Mouse (Mus musculus) brain, embryonic 14.5 days (tissue): Measurements from ENCODE around the gene Nipa2. TPM values are rescaled to one million over a fixed set of nuclear protein-coding genes. Genes with fewer than 3 reads are reported as not detected.
A peak's percentile ranks its signal among the peaks of the same experiment; 100 is the strongest.

Experiments
- DNase-seq: peaks from one replicate; pipeline ENCODE4 v3.0.0-alpha.2; 2011; ENCODE audit warnings: low read depth
- CTCF ChIP-seq: fragments of 200-500 bp; IDR thresholded peaks from 2 replicates; pipeline ENCODE4 v1.5.1; 2012; ENCODE audit warnings: inconsistent platforms, mild to moderate bottlenecking, moderate library complexity, borderline replicate concordance; ENCODE audit not compliant: insufficient read depth, insufficient read length; ENCODE audit errors: extremely low read depth
- POLR2A ChIP-seq: fragments of 200-500 bp; IDR thresholded peaks from 2 replicates; pipeline ENCODE4 v1.6.1; 2012; ENCODE audit warnings: mild to moderate bottlenecking, inconsistent platforms, borderline replicate concordance; ENCODE audit not compliant: poor library complexity, insufficient read depth, insufficient read length, severe bottlenecking; ENCODE audit errors: extremely low read depth
- polyA plus RNA-seq: library from polyadenylated mRNA; depleted of rRNA; stranded (reverse); fragments of >200 nt; gene quantifications from 2 replicates; pipeline ENCODE4 v1.2.3, GENCODE M21; 2012; rRNA removed

The Nipa2 gene
- polyA plus RNA-seq, result 24.2 and 28.3 TPM in 2 replicates

GRCm38 (mm10) chr7:55962004-55962908 is at the start of gene Nipa2:
TSS of gene Nipa2 (minus strand) at chr7:55962476.
- DNase-seq, result peak; percentile 97
- peak; percentile 53; the same call in 1 of the 2 replicates for TF ChIP-seq POLR2A
- no peak for TF ChIP-seq CTCF

- TF ChIP-seq POLR2A (no peak), CTCF (no peak)
- DNase-seq, result no peak
These were observed 48.7 kb upstream of the Nipa2 start for GRCm38 (mm10) chr7:56011018-56011333.

GRCm38 (mm10) chr7:56010318-56011017 is 48.2 kb upstream of the Nipa2 start:
- TF ChIP-seq POLR2A (no peak), CTCF (no peak)
- no peak for DNase-seq

- TF ChIP-seq POLR2A, result no peak
These were observed 36.7 kb upstream of the Nipa2 start for GRCm38 (mm10) chr7:55998997-55999396.

GRCm38 (mm10) chr7:55995013-55995412 is 32.7 kb upstream of the Nipa2 start:
- TF ChIP-seq POLR2A, result no peak
- TF ChIP-seq CTCF, result no peak
- peak; percentile 61 for DNase-seq

More at GRCm38 (mm10) chr7:55998997-55999396, 36.7 kb upstream of the Nipa2 start:
- peak; percentile 38 for DNase-seq

- TF ChIP-seq POLR2A, result no peak
- no peak for TF ChIP-seq CTCF
- no peak for DNase-seq
These were observed 29.6 kb upstream of the Nipa2 start for GRCm38 (mm10) chr7:55991858-55992257.

GRCm38 (mm10) chr7:55991129-55991528 is 28.9 kb upstream of the Nipa2 start:
- DNase-seq, result no peak
- TF ChIP-seq CTCF, result no peak
- TF ChIP-seq POLR2A, result no peak

- peak; percentile 83 for TF ChIP-seq CTCF
- TF ChIP-seq POLR2A, result no peak
- peak; percentile 81 for DNase-seq
These were observed 24.4 kb upstream of the Nipa2 start for GRCm38 (mm10) chr7:55986526-55987214.

- no peak for TF ChIP-seq CTCF
- no peak for TF ChIP-seq POLR2A
- no peak for DNase-seq
These were observed 22.5 kb upstream of the Nipa2 start for GRCm38 (mm10) chr7:55984754-55985153.

GRCm38 (mm10) chr7:55983107-55983506 is 20.8 kb upstream of the Nipa2 start:
- no peak for TF ChIP-seq POLR2A
- no peak for TF ChIP-seq CTCF

More at GRCm38 (mm10) chr7:55983107-55983506, 20.8 kb upstream of the Nipa2 start:
- no peak for DNase-seq
